Mouse (Mus musculus) cerebellum, adult 2 months (tissue): ENCODE results near the gene Tnrc6b.

Experiments
- CTCF ChIP-seq: fragments of 200-500 bp; IDR thresholded peaks from 2 replicates; pipeline ENCODE4 v1.5.1; 2011; ENCODE audit warnings: low read depth, mild to moderate bottlenecking, control low read depth, low read length, moderate library complexity, borderline replicate concordance; ENCODE audit not compliant: insufficient read depth
- POLR2A ChIP-seq: fragments of 200-500 bp; IDR thresholded peaks from 2 replicates; pipeline ENCODE4 v1.6.1; 2011; ENCODE audit warnings: low read length, control low read depth, borderline replicate concordance; ENCODE audit not compliant: insufficient read depth

- no peak for TF ChIP-seq CTCF
- no peak for TF ChIP-seq POLR2A
Observed at GRCm38 (mm10) chr15:80928811-80929355, 217.8 kb downstream of the Tnrc6b start.
